Mouse (Mus musculus): ENCODE measurements around the gene Apoa4.

DNA sequence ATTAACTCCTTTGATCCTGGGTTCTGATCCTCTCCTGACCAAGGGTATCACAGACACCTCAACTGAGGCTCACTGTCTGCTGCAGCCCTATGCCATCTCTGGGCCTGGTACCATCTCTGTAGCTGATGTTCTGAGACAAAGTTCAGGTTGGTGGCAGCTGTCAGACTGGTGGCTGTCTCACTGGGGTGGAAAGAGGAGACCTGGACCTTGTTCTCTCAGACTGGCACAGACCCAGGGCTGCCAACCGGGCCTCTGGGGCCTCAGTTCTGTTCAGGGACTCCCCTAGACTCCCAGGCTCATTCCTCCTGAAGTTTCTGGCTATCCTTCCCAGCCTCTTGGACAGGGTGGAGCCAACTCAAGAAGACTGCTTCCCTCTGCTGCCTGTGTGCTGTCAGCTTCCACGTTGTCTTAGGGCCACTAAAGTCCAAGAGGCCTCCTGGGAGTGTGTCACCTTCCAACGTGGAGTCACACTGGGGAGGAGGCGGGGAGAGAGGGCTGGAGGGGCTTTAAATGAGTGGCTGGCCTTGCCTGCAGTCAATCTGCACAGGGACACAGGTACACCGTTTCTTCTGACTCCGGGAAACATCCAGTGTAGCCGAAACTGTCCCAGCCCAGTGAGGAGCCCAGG is at the start of gene Apoa4:
- TF ChIP-seq CTCF (IDR thresholded peaks at IDR 0.05; ENCODE audit: low read depth, low read length) (no peak), POLR2A (IDR thresholded peaks at IDR 0.05; ENCODE audit: borderline replicate concordance, low read depth, low read length) (no peak)
